Mouse (Mus musculus) brain, embryonic 14.5 days (tissue): Measurements from ENCODE around the gene Gm20425. TPM values are rescaled to one million over a fixed set of nuclear protein-coding genes. Genes with fewer than 3 reads are reported as not detected.

Experiments
- DNase-seq: peaks from one replicate; pipeline ENCODE4 v3.0.0-alpha.2; 2011; ENCODE audit warnings: low read depth
- CTCF ChIP-seq: fragments of 200-500 bp; IDR thresholded peaks from 2 replicates; pipeline ENCODE4 v1.5.1; 2012; ENCODE audit warnings: inconsistent platforms, mild to moderate bottlenecking, moderate library complexity, borderline replicate concordance; ENCODE audit not compliant: insufficient read depth, insufficient read length; ENCODE audit errors: extremely low read depth
- POLR2A ChIP-seq: fragments of 200-500 bp; IDR thresholded peaks from 2 replicates; pipeline ENCODE4 v1.6.1; 2012; ENCODE audit warnings: mild to moderate bottlenecking, inconsistent platforms, borderline replicate concordance; ENCODE audit not compliant: poor library complexity, insufficient read depth, insufficient read length, severe bottlenecking; ENCODE audit errors: extremely low read depth
- polyA plus RNA-seq: library from polyadenylated mRNA; depleted of rRNA; stranded (reverse); fragments of >200 nt; gene quantifications from 2 replicates; pipeline ENCODE4 v1.2.3, GENCODE M21; 2012

Gm20425 gene
- polyA plus RNA-seq, 1 experiment = not detected

- no peak for TF ChIP-seq CTCF
- no peak for TF ChIP-seq POLR2A
- DNase-seq = no peak
Observed at GRCm38 (mm10) chr9:103214281-103214680, 15.8 kb downstream of the Gm20425 start.

- no peak for TF ChIP-seq CTCF
- no peak for TF ChIP-seq POLR2A
- no peak for DNase-seq
Observed at GRCm38 (mm10) chr9:103213631-103214030, 16.5 kb downstream of the Gm20425 start.

GRCm38 (mm10) chr9:103212654-103213420 is 17.3 kb downstream of the Gm20425 start:
- peak; percentile 42 for DNase-seq
- no peak for TF ChIP-seq POLR2A
- TF ChIP-seq CTCF = no peak

- DNase-seq = peak; percentile 53
- TF ChIP-seq POLR2A (no peak), CTCF (no peak)
Observed at GRCm38 (mm10) chr9:103208802-103209423, 21.2 kb downstream of the Gm20425 start.

GRCm38 (mm10) chr9:103207846-103208245 is 22.3 kb downstream of the Gm20425 start:
- no peak for TF ChIP-seq POLR2A
- TF ChIP-seq CTCF = peak; percentile 92
- DNase-seq = peak; percentile 91

- TF ChIP-seq POLR2A (no peak), CTCF (no peak)
- DNase-seq = no peak
Observed at GRCm38 (mm10) chr9:103205786-103206185, 24.3 kb downstream of the Gm20425 start.

GRCm38 (mm10) chr9:103201561-103202260 is 28.4 kb downstream of the Gm20425 start, which contains the start of gene Srprb:
Srprb (minus strand) TSS chr9:103202137.
- peak; percentile 97 for DNase-seq
- TF ChIP-seq POLR2A (peak; percentile 29; the same call in 1 of the 2 replicates), CTCF (no peak)

- TF ChIP-seq POLR2A = no peak
- no peak for TF ChIP-seq CTCF
- no peak for DNase-seq
Observed at GRCm38 (mm10) chr9:103188416-103188815, 41.7 kb downstream of the Gm20425 start.

GRCm38 (mm10) chr9:103186747-103187146 is 43.4 kb downstream of the Gm20425 start:
- no peak for DNase-seq
- TF ChIP-seq POLR2A = no peak
- TF ChIP-seq CTCF = no peak

GRCm38 (mm10) chr9:103185946-103186345 is 44.2 kb downstream of the Gm20425 start:
- DNase-seq = no peak
- TF ChIP-seq POLR2A (no peak), CTCF (no peak)

- no peak for DNase-seq
Observed at GRCm38 (mm10) chr9:103184855-103185254, 45.3 kb downstream of the Gm20425 start.

GRCm38 (mm10) chr9:103181886-103182285 is 48.2 kb downstream of the Gm20425 start:
- TF ChIP-seq POLR2A = no peak
- no peak for TF ChIP-seq CTCF
- DNase-seq = no peak

More at GRCm38 (mm10) chr9:103184855-103185254, 45.3 kb downstream of the Gm20425 start:
- TF ChIP-seq POLR2A = no peak
- no peak for TF ChIP-seq CTCF
